Mouse (Mus musculus) cerebellum, adult 9-11 months (tissue): ENCODE data around the gene Prr19.
"Not testable (repeated sequence)": the region's sequence is repeated elsewhere in the genome, so short reads cannot be mapped to it uniquely, and the experiment has no call there.

ENCODE experiments used
- DNase-seq: peaks from one replicate; pipeline ENCODE4 v3.0.0; 2022

The Prr19 gene

DNA sequence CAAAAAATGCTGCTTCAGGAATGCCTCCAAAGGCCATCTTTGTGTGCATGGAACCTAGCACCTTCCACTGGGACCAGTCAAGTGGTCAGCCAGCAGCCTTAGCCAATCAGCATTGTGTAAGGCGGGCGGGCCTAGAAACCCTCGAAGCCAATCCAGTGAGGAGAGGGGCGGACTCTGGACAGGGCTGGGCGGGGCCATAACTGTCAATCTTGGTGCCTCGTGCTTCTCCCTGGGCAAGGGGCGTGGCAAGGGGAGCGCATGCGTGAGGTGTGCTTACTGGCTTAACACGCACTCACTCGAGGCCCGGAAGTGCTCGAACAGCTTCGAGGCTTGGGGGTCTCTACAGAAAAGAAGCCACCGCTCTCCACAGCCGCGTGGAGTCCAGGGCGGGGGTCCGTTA, at the start of gene Prr19:
Gene Prr19, plus strand, starts transcription at position 349 of the 400 bp plus-strand sequence.
- DNase-seq: no peak

DNA sequence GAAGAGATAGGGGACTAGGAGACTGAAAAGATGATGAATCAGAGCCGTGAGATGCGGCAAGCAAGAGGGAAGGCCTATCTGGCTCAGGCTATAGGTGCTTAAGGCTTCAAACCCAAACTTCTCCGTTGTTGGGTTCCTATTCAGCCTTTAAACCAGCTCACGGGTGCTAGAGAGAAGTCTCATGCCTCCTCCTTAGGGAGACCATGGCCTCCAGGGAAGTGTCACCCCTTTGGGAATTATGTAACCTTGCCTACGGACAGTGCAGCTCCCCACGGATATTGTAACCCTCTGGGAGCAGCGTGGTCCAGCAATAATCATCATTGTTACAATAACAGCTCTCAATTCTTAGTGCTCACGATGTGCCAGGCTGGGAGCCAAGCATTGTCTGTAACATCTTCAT, 49.4 kb upstream of the Prr19 start:
- DNase-seq: no peak

DNA sequence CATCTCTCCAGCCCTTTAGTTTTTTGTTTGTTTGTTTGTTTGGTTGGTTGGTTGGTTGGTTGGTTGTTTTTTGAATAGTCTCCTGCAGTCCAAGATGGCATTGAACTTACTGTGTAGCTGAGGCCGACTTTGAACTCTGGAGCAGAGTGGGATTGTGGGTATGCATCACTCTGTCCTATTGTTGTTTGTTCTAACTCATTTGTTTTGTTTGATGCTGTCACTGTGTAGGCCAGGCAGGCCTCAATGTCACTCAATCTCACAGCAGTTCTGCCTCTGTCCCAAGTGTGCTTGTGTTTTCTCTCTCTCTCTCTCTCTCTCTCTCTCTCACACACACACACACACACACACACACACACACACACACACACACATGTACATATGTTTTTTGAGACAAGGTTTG, 39.3 kb upstream of the Prr19 start:
- DNase-seq: no peak

DNA sequence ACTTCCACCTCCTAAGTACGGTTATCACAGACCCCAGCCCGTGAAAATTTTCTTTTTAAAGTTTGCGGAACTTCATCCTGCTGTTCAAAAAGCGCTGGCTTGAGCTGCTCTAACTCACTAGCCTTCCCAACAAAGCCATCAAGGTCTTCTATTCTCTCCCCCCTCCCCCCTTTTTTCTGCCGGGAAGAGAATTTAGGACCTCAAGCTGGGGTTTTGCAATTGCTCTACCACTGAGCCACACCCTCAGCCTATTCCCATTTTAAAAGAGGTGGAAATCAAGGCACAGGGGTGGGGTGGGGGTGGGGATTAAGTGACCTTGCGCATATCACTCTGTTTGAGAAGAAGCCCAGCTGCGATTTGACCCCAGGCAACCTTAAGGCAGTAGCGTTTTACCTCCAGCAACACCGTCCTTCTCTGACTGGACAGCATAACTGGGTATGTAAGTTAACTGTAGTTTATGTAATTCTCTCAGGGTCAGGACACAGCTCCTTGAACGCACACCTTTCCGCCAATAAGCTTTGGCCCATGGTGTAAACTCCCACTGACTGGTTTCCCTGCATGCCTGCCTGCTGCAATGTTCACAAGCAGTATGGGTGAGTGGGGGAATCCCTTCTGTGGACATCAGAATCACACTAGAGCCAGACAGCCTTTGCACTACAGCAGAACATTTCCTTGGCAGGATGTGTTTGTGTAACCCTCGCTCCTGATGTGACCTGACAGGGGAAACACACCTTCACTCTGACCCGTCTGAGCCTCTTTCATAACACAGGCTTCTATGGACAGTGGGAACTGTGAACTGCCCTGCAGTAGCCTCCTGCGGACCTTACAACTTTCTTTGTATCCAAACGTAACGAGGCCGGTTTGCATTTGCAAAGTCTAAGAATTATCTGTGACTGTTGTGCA, 37.0 kb upstream of the Prr19 start:
- peak; percentile 33 for DNase-seq

DNA sequence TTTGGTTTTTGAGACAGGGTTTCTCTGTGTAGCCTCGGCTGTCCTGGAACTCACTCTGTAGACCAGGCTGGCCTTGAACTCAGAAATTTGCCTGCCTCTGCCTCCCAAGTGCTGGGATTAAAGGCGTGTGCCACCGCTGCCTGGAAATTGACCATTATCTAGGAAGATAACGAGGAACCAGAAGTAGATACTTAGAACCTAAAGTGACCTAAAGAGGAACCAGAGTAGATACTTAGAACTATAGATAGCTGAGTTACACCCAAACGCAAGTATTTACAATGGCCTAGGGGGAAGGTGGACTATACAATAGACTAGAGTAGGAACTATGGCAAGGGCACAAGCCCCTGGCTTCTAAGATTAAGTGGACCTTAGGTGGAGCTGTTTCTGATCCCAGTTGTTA, 35.5 kb upstream of the Prr19 start:
- DNase-seq: not testable (repeated sequence)

DNA sequence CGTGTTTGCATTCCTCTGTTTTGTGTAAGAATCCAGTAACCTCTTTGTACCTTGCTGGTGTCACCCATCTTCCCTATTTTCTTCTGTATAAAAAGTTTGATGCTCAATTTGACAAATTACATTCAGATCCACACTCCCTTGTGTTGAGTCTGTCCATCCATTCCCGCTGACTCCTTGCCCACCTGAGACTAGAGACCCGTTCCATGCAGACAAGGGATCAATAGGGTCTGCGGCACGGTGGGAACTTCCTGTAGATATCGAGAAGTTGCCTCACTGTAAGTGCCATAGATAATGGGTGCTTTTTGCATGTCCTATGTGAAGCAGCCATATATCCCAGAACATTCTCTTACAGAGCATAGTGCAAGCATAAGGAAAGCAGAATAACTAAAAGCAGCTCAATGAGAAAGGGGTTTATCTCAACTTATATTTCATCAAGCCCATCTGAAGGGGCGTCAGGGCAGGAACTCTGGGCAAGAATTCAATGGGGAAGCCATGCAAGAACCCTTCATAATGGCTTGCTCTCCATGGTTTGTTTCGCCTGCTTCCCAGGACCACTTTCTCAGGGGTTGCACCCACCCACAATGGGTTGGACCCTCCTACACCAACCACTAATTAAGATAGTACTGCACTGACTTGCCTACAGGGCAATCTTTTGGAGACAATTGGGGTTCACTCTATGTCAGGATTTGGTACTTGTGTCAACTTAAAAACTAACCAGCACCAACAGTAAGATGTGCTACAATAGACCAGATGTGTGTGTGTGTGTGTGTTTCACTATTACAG, 34.8 kb upstream of the Prr19 start:
- peak; percentile 67 for DNase-seq

DNA sequence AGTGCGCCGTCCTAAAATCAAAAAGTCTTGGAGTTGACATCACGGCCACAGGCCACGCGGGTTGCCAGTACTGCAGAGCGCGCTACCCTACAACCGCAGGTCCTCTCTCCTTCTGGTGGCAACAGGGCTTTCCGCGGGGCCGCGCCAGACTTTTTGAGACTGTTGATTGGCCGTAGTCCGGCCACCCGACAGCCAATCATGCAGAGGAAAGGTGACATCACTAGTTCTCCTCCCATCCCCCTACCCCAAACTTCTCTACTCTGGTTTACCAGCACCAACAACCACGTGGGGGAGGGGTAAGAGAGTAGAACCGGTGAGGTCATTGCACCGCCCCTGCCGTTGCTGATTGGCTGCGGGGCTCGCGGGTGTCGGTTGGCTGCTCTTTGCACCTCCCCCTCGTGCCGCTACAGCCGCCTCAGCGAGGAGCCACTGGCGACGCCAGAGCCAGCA, 33.9 kb upstream of the Prr19 start, which contains the start of gene Cic:
Gene Cic, plus strand, starts transcription at position 404 of the 450 bp plus-strand sequence.
- DNase-seq: peak; percentile 100

DNA sequence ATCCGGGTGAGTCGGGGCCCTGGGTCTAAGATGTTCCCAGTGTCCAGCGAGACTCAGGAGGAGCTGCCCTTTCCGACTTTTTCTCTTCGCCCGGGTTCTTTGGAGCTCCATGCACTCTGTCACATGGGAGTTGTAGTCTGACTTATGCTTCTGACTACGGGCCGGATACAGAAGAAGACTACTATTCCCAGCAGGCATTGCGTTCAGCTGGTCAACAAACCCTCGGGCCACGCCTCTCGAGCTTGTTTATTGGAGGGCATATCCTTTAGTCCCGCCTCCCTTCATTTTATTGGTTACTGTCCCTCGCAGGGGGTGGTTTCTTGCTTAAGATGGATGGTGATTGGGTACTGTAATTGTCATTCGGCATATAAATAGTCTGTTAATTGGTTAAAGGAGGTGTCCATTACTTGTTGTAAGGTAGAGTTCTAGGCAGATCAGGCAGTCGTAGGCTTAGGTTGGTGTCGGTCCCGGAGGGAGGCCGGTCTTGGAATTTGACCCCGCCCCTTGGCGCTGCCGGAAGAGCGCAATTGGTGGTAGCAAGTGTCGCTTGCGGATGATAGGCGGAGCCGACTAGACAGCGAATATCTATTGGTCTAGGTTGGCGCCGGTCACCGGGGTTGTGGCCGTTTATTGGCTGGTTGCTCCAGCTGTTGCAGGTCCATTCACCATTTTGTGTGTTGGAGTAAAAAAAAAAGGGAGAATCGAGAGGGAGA, 33.3 kb upstream of the Prr19 start:
- peak; percentile 100 for DNase-seq

DNA sequence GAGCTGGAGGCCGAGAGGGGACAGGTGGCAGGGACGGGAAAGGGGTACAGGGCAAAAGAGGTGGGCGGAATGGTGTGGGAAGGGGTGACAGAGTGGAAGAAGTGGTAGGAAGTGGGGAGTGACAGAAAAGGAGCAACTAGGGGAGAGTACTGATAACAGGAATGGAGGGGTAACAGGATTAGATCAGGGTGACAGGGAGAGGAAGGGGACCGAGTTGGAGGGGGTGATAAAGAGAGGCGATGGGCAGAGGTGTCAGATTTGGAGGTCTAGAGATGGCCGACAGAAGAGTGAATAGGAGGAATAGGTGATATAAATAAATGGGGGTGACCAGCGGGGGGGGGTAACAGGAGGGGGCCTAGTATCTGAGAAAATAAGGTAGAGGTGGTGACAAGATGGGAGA, 32.6 kb upstream of the Prr19 start:
- DNase-seq: no peak

DNA sequence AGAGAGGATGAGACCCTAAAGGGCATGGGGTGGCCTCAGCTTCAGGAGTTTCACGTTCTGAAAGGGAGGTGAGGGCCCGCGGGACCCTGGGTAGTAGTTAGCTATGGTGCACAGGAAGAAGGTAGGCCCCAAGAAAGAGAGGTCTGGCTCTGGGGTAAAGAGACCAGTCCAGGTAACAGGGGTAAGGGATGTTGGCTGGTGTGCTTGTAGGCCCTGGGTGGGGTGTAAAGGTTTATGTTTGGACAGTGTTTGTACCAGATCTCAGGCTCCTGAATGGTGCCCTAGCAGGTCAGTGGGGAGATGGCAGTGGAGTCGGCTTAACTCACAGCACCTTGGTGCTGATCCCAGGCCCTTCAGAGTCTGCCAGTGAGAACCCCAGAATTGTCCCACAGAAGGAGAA, 32.2 kb upstream of the Prr19 start:
- DNase-seq: peak; percentile 67

DNA sequence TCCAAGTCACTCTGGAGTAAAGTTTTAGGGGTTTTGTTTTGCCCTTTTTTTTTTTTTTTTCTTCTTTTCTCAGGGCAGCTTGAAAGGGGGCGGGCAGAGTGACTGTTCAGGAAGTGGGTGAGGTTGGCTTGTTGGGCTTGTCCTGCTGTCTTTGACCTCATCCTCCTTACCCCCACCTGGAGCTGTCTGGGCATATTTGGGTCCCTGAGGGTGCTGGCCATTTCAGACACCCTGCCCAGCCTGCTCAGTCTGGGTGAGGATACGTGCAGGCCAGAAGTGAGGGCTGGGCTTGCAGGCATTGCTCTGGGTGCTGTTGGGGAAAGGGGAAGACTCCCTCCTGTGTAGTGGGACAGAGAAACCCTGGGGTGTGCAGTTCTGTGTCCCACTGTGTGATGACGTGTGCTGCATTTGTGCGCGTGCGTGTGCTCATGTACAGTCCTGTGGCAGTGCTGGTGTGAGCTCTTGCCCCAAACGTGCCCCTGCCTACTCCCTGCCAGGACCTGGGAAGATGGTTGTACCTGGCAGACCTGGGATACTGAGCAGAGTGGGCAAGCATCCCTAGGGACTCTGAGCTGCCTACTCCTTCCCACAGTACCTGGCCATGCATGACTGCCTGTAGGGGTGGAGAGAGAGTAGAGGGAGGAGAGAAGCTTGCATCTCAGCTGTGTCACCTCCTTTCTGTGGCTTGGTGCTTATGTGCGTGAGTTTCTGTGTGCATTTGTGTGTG, 31.5 kb upstream of the Prr19 start:
- peak; percentile 69 for DNase-seq

DNA sequence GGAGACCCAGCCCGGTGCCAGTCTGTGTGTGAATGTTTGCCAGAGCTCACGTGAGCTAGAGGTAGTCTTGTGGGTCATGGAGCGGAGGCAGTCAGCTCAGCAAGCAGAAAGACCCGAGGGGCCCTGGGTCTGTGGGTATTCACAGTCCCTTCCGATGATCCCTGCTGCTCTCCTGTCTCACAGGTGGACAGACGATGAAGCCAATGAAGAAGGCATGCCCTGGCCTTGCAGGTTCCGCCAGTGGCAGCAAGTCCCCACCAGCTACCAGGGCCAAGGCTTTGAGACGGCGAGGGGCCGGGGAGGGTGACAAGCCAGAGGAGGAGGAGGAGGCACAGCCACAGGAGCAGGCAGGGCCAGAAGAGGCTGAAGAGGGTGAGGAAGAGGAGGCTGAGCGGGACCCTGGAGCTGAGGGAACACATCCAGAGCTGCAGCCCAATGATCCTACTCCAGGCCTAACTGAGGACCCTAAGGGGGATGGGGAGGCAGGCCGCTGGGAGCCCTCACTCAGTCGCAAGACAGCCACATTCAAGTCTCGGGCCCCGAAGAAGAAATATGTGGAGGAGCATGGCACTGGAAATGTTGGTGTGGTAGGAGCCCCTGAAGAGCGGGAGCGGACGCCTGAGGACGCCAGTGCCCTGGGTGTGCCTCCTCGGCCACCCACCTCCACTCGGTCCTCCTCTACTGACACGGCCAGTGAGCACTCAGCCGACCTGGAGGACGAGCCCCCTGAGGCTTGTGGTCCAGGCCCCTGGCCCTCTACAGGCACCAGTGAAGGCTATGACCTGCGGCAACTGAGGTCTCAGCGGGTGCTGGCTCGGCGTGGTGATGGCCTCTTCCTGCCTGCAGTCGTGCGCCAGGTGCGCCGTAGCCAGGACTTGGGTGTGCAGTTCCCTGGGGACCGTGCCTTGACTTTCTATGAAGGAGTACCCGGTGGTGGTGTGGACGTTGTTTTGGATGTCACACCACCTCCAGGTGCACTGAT, 30.3 kb upstream of the Prr19 start:
- DNase-seq: peak; percentile 61

DNA sequence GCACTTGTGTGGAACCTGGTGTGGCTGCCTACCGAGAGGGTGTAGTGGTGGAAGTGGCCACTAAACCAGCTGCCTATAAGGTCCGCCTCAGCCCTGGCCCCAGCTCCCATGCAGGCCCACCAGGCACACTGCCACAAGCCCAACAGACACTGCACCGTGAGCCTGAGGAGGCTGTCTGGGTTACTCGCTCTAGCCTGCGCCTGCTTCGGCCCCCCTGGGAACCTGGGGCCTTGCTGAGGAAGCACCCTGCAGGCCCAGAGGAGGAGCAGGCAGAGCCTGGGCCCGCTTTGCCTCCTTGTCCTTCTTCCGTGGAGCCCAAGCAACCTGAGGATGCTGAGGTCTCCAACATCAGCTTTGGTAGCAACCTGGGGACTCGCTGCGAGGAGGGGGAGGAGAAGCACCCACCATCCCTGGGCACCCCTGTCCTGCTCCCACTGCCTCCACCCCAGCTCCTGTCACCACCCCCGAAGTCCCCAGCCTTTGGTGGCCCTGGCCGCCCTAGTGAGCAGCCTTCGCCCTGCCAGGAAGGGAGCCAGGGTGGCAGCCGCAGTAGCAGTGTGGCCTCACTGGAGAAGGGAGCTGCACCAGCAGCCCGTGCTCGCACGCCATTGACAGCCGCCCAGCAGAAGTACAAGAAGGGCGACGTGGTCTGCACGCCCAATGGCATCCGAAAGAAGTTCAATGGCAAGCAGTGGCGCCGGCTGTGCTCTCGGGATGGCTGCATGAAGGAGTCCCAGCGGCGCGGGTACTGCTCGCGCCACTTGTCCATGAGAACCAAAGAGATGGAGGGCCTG, 29.4 kb upstream of the Prr19 start:
- DNase-seq: peak; percentile 67

DNA sequence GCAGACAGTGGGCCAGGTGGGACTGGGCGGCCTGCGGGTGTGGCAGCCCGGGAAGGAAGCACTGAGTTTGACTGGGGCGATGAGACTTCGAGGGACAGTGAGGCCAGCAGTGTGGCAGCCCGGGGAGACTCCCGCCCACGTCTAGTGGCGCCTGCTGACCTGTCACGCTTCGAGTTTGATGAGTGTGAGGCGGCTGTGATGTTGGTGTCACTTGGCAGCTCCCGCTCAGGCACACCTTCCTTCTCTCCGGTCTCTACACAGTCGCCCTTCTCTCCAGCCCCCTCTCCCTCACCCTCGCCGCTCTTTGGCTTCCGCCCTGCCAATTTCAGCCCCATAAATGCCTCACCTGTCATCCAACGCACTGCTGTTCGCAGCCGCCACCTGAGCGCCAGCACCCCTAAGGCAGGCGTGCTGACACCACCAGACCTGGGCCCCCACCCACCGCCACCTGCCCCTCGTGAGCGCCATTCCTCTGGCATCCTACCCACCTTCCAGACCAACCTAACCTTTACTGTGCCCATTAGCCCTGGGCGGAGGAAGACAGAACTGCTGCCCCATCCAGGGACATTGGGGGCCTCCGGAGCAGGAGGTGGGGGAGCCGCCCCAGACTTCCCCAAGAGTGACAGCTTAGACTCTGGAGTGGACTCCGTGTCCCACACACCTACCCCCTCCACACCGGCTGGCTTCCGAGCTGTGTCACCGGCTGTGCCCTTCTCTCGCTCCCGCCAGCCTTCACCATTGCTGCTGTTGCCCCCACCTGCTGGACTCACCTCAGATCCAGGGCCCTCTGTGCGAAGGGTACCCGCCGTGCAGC, 28.6 kb upstream of the Prr19 start:
- DNase-seq: peak; percentile 62

DNA sequence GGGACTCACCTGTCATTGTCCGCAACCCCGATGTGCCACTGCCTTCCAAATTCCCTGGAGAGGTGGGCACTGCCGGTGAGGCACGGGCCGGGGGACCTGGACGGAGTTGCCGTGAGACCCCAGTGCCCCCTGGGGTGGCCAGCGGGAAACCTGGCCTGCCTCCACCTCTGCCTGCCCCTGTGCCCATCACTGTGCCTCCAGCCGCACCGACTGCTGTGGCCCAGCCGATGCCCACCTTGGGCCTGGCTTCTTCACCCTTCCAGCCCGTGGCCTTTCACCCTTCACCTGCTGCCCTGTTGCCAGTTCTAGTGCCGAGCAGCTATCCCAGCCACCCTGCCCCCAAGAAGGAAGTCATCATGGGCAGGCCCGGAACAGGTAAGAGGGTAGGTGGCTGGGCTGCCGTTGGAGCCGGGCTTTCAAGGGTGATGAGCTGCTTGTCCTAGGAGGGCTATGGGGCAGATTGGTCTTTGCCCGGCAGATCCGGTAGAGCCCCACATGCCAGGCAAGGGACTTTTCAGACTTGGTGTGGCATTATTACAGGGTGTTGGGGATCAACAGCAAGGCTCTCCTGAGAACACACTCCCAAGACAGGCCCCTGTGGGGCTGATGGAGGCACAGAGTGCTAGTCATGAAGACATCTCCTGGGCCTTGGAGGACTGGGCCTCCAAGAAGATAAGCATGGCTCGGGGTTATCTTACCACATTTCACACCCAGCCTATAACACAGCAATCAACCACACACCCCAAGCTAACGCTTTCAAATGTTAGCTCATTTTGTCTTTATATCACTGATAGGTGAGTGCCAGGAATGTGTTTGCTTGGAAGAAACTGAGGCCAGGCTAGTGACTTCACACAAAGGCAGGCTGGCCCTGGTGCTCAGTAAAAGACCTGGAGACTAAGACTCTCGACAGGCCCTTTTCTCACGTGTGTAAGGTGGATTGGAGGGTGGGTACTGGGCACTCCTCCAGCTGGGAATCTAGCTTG, 27.7 kb upstream of the Prr19 start:
- DNase-seq: peak; percentile 48

DNA sequence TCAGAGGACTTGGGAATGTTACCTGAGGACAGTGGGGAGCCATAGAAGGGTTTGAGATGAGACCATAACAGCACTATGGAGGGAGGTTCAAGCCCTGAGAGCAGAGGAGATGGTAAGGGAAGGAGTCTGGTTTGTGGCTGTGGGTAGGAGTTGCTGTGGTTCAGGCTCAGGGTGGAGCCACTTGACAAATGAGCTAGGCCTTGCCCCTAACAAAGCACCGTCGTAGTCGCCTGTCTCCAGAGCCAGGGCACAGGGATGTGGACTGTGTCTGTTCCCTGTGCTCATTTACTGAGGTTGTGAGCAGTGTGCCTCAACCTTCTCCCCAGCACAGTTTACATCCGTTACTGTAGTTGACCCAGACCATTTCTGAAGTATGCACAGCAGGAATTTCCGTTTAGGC, 26.6 kb upstream of the Prr19 start:
- DNase-seq: no peak

DNA sequence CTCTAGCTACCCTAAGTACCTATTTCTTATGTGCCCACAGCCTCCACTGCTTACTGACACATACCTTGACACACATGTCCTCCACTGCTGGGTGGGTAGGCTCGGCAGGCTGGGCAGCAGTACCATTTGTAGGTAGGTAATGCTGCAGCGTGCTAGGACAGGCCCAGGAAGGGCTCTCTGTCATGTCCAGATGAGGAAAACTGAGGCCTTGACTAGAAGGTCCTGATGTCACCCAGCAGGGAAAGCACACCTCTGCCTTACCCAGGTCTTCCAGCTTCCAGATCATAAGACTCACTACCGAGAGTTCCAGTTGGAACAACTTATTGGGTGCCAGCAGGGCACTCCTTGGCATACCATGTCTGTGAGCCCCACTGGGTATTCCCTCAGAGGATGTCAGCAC, 26.2 kb upstream of the Prr19 start:
- DNase-seq: peak; percentile 32
